Mouse (Mus musculus): ENCODE data around the gene Rfc2.

The Rfc2 gene

DNA sequence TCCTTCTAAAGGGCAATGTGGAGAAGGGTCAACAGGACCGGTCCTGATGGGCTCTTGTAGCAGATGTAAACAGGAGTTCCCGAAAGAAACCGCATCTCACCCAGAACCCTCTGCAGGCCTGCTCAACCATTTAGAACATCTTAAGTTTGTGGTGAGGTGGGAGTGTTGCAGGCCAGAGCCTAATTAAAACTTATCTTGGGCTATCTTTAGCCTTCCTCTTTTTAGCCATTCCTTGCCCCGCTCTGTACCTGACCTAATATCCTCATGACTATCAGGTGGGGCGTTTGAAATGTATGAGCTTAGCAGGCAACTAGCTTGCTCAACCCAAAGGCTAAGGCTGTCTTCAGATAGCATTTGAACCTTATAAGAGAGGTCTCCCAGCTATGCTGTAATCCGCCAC, 15.5 kb upstream of the Rfc2 start:
- DNase-seq (ENCODE audit: low spot score in 2 of 2), result no peak

DNA sequence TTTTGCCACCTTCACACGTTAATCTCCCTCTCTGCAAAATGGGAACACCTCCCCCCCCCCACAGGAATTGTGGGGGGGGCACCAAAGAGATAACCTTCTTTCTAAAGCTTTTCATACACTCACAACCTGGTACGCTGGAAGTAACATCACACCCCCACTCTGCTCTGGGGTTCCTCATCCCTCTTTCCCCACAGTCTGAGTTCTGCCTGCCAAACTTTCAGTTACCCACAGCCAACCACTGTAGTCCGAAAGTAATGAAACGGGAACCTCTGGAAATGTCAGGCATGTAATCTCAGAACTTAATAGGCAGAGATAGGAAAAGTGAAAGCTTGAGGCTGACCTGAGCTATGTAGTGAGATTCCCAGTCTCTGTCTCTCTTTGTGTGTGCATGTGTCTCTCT, 13.7 kb upstream of the Rfc2 start:
- DNase-seq (ENCODE audit: low spot score in 2 of 2), result no peak

DNA sequence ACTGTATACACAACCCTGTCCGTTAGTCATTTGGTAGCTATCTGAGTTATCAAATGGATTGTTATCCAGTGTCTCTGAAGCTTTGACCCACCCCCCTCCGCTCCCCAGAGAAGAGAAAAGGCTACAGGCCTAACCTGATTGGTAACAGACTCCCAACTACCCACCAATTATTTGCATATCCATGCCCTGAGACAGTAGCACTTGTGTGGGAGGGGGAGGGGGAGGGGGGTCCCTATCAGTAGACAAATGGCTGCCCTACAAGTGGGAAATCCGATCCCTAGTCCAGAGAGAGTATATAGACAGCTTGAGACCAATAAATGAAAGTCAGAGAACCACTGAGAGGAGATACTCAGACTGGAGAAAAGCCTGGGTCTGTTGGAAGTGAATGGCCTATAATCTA, 13.1 kb upstream of the Rfc2 start:
- no peak for DNase-seq (ENCODE audit: low spot score in 2 of 2)

DNA sequence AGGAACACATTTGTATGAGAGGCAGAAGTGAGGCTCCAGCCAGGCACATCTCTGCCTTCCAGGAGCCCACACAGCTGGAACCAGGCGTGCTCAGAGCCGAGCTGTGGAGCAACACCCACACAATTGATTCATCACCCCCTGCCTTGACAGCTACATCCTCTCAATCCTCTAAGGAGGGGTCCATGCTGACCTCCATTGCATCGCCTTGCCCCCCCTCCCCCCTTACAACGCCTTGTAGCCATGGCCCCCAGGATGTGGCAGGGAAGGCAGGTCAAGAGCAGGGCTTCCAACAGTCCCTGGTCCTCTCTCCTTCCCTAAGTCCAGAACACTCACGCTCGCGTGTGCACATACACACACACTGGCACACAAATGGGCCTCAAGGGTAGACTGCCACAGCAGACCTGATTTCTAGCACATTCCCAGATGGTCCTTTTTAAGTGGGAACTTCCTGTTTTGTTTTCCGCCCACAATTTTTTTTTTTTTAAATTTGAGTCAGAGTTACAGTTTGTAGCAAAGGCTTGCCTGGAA, 12.1 kb upstream of the Rfc2 start:
- peak in 1 of 2 experiments; percentile 33 for DNase-seq (ENCODE audit: low spot score in 2 of 2)

DNA sequence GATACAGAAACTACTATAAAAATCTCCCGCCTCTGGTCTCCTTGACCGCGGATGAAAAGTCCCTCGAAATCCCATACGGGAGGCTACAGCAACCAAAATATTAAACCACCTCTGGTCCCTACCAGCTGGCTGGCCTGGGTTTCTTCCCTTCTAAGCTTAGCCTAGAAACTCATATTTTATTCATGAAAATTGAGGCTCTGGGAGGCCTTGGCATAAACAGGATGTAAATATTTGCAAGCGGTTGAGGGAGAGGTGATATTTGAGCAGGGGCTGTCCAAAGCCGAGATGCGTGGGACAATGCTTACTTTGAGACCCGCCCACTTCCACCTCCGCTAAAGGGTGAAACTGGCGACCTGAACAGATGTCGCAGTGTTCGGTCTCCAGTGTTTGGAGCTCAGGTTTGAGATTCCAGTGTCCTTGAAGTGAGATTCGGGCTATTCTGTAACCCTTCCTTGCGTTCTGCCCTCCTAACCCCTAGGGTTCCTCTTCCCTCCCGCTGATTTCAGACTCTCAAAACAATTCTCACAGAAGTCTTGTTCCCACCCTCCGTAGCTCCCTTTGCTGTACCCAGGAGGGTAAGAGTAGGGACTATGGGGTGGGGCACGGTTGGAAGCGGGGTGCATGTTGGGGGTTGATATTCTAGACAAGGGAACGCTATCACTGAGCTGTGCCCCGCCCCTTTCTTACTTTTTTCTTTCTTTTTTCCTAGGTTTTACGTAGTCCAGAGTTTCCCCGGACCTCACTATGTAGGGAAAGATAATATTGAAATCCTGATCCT, 9.2 kb upstream of the Rfc2 start:
- no peak for DNase-seq (ENCODE audit: low spot score in 2 of 2)

DNA sequence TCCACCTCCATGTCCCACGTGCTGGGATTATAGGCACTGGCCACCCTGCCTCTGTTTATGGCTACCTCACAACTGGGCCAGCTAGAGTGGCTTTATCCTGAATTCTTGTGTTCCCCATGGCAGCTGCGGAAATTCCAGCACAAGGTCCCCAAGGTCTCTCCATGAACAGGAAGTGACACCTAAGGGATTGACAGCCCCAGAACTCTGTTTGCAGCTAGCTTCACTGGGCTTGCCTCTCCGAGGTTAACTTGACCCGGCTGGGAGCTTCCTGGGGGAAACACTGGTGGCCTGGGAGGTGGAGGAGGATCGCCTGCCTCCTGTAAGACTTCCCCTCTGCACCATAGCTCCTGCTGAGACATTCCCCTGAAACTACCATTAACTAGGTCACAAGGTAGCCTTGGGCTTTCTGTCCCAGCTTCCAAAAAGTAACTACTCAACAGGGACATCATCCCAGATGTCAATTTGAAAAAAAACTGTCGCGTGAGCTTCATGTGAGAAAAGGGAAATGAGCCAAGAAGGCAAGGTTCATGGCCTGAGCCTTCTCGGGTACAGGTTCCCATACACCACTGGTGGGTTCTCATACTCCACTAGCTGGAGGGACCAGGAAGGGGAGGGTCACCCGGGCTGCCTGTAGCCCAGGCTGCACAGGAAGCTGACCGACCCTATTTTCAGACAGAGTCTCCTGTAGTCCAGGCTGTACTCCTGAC, 8.5 kb upstream of the Rfc2 start:
- DNase-seq (ENCODE audit: low spot score in 2 of 2), result no peak

DNA sequence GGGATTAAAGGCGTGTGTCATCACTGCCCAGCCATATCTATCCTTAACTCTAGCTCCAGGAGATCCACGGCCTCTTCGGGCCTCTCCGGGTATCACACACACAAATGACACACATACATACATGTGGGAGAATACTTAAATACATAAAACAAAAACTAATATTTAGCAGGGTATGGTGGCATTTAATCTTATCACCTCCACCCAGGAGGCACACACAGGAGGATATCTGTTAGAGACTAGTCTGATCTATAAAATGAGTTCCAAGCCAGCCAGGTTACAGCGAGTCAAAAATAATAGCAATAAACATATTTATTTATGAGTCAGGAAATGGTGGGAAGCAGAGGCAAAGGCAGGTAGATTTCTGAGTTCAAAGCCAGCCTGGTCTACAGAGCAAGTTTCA, 5.3 kb upstream of the Rfc2 start:
- no peak for DNase-seq (ENCODE audit: low spot score in 2 of 2)

DNA sequence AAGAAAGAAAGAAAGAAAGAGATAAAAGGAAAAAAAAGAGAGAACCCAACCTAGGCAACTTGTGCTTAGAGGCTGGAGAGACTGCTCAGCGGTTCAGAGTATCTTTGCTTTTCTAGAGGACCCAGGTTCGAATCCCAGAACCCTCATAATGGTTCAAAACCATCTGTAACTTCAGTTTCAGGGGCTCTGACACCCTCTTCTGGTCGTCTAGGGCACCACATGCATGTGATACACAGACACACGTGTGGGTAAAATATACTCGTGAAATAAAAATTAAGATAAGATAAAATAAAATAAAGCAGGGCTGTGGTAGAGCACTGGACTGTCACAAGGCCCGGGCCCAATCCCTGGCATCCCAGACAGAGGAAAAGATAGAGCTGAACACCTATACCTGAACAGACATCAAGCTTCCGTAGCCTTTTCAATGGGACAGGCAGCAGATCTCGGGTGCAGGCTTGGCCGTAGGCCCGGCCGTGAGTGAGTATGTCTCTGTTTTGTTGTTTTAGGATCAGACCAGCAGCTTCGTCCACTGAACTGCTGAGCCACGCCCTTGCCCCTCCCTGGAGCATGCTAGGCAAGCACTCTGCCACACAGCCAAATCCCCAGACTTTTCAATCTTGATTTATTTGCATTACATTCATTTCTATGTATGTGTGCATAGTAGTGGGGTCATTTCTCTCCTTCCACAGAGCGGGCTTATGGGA, 4.5 kb upstream of the Rfc2 start:
- DNase-seq (ENCODE audit: low spot score in 2 of 2), result no peak

DNA sequence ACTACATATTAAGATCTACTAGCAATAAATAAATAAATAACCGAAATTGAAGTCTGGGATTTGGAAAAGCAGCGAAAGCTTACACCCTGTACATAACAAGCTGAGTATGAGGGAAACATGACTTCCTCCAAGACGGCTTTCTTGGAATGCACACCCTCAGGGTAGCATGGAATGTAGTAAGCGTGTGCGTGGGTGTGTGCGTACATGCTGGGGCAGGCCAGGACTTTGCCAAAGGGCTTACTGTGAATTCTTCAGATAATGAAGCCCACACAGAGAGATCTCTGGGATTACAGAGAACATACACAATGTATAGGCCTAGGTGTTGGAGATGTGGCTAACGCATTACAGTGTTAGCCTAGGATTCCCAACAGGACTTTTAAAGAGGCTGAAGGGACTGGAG, 3.6 kb upstream of the Rfc2 start:
- no peak for DNase-seq (ENCODE audit: low spot score in 2 of 2)

DNA sequence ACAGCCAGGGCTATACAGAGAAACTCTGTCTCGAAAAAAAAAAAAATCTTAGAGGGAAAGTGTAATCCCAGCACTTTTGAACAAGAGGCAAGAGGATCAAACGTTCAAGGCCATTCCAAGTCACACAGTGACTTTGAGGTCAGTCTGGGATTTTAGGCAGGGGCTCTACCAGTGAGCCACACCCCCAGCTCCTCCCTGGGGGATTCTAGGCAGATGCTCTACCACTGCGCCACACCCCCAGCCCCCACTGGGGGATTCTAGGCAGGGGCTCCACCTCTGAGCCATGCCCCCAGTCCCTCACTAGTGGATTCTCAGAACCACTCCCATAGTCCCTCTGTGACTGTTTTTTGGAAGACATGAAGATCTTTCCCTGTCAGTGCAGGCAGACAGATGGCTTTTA, 2.0 kb upstream of the Rfc2 start:
- no peak for DNase-seq (ENCODE audit: low spot score in 2 of 2)

DNA sequence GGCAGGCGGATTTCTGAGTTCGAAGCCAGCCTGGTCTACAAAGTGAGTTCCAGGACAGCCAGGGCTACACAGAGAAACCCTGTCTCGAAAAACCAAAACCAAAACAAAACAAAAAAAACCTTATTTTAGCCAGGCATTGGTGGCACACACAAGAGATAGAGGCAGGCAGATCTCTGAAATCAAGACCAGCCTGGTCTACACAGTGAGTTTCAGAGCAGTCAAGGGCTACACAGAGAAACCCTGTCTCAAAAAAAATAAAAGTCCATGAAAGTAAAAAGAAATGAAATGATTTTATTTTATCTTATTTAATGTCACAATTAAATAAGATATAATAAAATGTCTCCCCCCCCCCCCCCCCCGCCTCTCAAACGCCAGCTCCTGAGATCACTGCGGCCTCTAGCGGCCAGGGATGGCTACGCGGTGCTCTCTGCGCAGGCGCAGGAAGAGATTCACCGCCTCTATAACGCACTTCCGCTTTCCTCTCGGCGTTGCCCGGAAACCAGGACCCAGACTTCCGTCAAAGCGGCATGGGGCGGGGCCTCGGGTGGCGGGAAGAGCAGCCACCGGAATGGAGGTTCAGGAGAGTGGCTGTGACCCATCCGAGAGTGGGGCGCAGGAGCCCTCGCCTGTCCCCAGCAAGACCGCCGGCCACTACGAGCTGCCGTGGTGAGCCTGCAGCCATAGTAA, 1.2 kb downstream of the Rfc2 start:
- DNase-seq (ENCODE audit: low spot score in 2 of 2), result peak; percentile 93 to 94

DNA sequence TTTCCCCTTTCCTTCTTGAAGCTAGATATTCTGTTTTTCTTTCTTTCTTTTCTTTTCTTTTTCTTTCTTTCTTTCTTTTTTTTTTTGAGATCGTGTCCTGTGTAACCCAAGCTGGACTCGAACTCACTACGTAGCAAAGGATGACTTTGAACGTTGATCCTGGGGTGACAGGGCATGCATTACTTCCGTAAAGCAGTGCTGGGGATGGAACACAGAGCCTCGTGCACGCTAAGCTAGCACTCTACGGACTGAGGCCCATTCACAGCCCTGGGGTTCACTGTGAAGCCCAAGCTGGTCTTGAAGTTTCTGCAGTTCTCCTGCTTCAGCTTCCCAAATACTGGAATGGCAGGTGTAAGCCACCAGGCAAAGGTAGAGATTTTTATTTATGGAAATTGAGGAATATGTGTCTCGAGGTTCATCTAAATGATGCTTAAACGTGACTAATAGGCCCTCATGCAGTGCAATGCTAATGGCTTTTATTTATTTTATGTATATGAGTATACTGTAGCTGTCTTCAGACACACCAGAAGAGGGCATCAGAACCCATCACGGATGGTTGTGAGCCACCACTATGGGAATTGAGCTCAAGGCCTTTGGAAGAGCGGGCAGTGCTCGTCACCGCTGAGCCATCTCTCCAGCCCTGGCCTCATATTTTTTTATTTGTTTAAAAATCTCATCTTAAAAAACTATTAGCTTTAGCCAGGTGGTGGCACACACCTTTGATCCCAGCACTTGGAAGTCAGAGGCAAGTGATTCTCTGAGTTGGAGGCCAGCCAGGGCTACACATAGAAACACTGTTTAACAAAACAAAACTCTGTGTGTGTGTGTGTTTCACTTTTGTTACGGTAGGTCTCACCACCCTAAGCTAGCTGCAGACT, 2.1 kb downstream of the Rfc2 start:
- no peak for DNase-seq (ENCODE audit: low spot score in 2 of 2)

DNA sequence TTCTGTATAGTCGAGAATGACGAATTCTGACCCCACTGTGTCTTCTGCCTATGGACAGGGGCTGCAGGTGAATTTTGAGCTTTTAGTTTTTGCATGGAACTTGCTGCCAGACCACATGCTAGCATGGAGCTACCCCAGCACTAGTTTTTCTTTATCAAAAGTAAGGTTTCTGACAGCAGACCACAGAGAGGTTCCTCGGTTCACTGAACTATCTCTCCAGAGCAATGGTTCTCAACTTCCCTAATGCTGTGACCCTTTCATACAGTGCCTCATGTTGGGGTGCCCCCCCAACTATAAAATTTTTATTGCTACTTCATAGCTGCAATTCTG, 2.7 kb downstream of the Rfc2 start:
- DNase-seq (ENCODE audit: low spot score in 2 of 2), result no peak

DNA sequence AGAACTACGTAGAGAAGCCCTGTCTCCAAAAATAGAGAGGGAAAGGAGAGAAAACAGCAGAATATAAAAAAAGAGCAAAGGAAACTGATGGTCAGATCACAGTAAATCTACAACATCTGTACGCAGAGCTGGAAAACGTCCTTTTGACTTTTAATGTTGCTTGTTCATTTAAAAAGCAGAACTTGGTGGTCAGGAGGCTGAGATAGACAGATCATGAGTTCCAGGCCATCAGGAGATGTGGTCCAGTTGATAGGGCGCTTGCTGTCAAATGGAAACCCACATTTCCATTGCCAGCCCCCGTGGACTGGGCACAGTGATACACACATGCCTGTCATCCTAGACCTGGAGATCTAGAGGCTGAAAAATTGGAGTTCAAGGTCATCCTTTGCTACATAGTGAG, 3.6 kb downstream of the Rfc2 start:
- DNase-seq (ENCODE audit: low spot score in 2 of 2), result no peak

DNA sequence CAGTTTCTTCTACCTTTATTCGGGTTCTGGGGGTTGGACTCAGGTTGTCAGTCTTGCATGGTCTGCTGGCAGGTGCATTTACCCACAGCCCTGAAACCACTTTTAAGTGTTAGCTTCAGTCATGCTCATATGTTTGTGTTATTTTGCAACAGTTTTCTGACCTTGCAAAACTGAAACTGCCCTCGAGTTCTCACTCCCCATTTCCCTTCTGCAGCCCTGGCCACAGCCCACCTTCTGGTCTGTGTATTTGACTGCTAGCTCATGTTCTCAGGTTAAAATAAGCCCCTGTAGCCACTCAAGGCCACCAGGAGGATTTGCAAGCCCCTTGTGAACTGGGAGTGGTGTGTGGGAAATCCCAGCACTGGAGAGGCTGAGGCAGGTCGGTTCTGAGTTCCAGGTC, 8.7 kb downstream of the Rfc2 start:
- no peak for DNase-seq (ENCODE audit: low spot score in 2 of 2)

DNA sequence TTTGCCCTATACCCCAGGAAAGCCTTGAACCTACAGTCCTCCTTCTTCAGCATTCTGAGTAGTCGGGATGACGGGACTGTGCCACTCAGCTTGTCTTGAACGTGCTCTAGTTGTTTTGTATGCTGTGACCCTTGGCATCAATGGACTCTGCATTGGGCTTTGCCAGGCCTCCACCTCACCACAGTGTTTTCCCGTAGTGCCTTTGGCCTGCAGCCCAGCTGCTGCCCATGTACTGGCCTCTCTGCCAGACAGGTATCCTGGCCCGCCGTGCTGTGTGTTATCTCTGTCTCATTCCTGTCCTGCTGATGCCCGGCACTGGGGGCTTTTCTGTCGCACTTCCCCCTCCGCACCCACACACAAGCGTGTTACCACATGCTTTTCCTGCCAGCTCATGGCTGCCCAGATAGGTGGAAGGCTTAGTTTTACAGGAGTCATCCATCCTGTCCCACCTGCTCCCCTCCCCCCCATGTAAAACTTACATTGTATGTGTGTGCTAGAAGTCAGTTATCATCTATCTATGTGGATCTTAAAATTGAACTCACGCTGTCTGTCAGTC, 10.9 kb downstream of the Rfc2 start:
- no peak for DNase-seq (ENCODE audit: low spot score in 2 of 2)

DNA sequence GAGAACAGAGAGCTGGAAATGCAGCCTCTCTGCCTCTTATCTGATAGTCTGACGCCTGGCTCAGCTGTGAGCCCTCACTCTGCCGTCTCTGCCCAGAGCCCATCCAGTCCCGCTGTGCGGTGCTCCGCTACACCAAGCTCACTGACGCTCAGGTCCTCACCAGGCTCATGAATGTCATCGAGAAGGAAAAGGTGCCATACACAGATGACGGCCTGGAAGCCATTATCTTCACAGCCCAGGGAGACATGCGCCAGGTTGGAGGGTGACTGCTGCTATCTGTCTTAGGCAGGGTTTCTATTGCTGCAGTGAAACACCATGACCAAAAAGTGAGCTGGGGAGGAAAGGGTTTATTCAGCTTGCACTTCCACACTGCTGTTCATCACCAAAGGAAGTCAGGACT, 11.9 kb downstream of the Rfc2 start:
- no peak for DNase-seq (ENCODE audit: low spot score in 2 of 2)

DNA sequence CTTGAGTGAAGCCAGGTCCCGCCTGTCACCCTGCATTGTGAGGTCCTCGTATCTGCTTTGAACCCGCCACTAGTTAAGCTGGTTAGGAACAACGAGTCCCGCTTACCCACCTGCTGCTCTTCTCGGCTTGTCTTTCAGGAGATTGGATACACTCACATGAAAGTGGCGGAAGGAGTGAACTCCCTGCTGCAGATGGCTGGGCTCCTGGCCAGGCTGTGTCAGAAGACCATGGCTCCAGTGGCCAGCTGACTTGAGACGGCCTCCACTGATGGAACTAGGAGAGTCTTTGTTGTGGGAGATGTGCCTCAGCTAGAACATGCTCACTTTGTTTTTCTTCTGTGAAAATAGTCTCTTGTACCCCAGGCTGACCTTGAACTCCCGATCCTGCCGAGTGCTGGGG, 16.5 kb downstream of the Rfc2 start:
- DNase-seq (ENCODE audit: low spot score in 2 of 2), result no peak

DNA sequence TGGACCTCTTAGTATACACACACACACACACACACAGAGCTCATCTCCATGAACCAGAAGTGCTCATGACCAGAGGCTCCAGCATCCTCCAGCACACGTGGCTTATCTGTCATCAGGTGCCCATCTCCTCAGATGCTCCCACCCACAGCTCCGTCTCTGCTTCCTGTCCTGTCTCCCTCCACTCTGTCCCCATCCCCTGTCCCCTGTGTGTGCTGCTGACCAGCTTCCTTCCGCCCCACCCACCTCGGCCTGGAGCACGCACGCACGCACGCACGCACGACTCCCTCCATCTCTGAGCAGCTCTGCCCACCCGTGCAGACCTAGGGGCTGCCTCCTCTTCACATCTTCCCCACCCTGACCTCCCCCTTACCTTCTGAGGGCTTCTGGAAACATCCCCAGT, 23.2 kb downstream of the Rfc2 start:
- DNase-seq (ENCODE audit: low spot score in 2 of 2), result no peak

DNA sequence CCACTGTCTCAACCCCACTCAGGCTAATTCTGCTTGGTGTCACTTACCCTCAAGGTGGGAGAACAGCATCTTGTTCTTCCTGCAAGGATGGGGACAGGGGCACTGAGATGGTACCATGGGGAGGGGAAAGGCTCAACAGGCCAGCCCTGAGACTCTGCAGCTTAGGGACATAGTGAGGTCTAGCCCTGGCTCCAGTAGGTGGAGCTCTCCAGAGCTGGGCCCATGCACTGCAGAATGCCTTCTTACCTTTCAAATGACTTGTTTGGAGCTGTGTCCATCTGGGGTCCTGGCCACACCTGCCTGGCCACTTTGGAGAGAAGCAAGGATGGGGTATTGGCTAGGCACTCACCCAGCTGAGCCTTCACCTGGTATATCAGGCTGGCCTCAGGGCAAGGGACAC, 25.1 kb downstream of the Rfc2 start:
- DNase-seq (ENCODE audit: low spot score in 2 of 2), result no peak

DNA sequence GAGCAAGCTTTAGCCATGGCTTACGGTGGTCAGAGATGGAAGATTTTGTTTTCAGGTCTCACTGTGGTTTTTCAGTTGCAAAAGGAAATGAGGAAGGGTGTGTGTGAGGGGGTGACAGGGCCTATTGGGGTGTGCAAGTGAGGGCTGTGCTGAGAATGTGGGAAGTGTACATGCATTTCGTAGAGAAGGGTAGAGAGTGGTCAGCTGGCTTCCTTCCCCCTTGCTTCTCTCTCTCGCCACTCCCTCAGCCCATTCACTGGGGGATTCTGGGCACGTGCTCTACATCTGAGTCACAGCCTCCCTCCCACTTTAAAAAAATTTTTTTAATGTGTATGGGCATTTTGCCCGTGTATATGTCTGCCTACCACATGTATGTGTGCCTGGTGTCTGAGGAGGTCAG, 26.0 kb downstream of the Rfc2 start:
- no peak for DNase-seq (ENCODE audit: low spot score in 2 of 2)

Measured in right cerebral cortex, postnatal 36 days (tissue).